Mouse (Mus musculus): Measurements from ENCODE around the gene Idua.

The Idua gene

DNA sequence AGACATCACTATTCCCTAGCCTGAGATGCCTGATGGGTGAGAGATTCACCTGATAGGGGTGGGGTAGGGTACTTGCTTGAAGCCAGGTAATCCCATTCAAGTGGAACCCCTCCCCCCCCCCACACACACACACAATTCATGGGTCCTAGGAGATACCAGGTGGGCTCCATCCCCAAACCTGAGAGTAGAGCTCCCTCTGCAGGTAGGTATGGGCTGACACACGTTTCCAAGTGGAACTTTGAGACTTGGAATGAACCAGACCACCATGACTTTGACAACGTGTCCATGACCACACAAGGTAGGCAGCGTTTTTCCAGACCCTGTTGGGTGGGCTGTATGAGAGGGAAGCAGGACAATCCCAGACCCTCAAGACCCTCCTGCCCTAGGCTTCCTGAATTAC, 19.8 kb downstream of the Idua start:
- peak; percentile 42 for DNase-seq (ENCODE audit: low read depth, low spot score)

DNA sequence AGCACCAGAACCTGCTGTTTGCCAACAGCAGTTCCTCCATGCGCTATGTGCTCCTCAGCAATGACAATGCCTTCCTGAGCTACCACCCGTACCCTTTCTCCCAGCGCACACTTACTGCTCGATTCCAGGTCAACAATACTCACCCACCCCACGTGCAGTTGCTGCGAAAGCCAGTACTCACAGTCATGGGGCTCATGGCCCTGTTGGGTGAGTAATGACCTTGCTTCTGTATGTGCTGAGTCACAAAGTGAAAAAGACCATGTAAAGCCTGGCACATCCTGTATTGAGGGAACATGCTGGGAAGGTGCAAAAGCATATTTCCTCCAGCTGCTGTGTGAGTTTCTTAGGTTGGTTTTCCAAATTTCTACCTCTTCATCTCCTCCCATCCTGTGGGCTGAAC, 20.7 kb downstream of the Idua start:
- DNase-seq (ENCODE audit: low read depth, low spot score): no peak

- peak; percentile 28 for DNase-seq (ENCODE audit: low read depth, low spot score)
Observed at GRCm38 (mm10) chr5:108689091-108689490, 29.0 kb downstream of the Idua start.

- DNase-seq (ENCODE audit: low read depth, low spot score): peak; percentile 39
Observed at GRCm38 (mm10) chr5:108691152-108691551, 31.0 kb downstream of the Idua start.

DNA sequence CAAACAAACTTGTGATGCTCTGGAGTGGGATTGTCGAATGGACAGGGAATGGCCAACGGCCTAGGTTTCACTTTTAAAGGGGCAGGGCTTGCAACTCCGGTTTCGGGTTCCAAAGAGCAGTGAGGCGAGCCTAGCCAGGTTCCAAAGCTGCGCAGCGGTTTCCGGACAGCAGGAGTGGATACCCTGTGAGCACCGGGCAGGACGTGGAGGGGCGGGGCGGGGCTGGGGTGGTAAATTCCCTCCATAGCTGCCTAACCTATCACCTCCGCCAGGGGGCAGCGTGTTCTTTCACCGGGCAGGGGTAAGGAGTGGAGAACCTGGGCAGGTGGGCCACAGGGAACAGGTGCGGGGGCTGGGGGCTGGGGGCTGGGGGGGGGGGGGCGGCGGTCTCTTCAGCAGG, 32.1 kb downstream of the Idua start, which contains the start of gene Fgfrl1:
Fgfrl1 (plus strand) TSS at position 112 of the 400 bp plus-strand sequence.
- DNase-seq (ENCODE audit: low read depth, low spot score): peak; percentile 69

DNA sequence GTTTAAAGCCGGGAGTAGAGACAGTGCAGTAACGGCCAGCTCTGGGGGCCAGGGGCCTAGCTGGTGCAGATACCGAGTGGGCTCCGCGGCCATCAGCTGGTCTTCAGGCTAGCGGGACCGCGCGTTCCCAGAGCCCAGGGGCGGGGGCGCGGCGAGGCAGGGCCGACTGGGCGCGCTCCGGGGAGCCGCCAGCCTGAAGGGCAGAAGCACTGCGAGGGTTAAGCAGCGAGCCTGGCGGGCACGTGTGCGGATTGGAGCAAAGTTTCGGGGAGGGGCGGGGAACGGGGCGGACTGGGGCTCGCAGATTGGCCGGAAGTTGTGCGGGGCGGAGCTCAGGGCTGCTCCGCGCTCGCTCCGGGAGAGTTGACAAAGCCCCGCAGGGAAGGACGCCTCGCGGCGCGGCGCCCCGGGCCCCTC, 33.7 kb downstream of the Idua start:
- peak; percentile 93 for DNase-seq (ENCODE audit: low read depth, low spot score)

- peak; percentile 66 for DNase-seq (ENCODE audit: low read depth, low spot score)
Observed at GRCm38 (mm10) chr5:108694352-108695261, 34.5 kb downstream of the Idua start.

DNA sequence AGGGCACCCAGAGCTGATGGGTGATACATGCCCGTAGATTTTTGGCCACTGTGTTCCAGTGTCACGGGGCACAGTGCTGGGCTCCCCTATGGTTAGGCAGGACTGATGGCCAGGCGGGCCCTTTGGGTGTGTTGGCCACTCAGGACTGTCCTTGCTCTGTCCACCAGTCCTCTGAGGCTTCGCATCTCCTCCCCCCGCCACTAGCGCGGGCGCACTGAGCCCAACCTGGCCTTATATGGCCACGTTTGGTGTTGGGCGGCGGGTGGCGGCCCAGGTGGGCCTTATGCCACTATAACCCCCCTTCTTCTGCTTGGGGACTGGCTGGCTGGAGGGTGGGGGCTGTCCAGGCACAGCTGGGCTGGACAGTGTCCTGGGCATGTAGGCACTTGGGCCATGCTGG, 35.7 kb downstream of the Idua start:
- DNase-seq (ENCODE audit: low read depth, low spot score): no peak

DNA sequence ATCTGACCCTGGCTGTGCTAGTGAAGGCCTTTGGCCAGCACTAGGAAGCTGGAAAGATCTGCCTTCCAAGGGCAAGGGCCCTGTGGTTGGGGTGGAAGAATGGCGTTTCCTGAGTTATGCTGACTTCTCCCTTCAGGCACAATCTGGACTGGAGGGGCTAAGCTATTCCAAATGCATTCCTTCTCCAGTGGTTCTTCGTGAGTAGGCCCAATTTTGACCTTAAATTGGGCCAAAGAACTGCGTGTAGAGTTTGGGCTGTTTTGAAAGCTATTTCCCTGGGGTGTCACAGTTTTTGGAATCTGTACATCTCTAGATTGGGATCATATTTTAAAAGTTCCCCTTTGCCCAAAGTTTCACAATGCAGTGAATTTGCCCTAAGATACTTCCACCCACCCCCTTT, 36.4 kb downstream of the Idua start:
- no peak for DNase-seq (ENCODE audit: low read depth, low spot score)

DNA sequence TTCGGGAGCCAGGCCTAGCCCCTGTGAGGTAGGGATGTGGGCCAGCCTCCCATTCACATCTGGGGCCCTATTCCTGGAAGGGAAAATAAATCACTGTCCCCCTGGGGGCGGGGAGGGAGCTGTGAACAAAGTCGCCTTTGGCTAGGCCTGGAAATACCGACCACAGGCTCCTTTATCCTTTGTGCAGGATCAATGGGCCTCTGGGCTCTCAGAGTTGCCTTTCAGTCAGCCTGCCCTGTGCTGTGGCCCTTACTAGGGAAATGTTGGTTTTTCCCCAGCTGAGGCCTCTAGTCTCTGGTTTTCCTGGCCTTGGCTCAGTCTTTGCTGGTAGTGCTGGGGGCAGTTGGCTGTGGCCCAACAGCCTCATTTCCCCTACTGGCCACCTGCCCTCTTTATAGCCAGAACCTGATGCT, 37.2 kb downstream of the Idua start:
- no peak for DNase-seq (ENCODE audit: low read depth, low spot score)

DNA sequence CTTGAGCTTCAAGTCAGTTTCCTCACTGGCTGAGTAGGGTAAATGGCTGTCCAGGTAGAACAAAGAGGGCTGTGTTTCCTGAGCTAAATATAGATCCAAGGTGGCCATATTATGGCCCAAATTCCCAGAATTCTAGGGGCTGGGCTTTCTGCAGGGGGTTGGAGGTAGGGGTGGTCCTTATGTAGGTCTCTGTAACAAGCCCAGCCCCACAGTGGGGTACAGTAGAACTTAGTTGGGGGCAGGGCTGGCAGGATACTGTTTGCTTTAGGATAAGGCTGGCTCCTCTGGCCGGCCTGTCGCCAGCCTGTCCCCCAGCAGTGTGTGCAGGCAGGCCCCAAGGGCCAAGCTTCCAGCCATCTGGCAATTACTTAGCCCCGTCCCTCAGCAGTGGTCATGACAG, 40.2 kb downstream of the Idua start:
- no peak for DNase-seq (ENCODE audit: low read depth, low spot score)

DNA sequence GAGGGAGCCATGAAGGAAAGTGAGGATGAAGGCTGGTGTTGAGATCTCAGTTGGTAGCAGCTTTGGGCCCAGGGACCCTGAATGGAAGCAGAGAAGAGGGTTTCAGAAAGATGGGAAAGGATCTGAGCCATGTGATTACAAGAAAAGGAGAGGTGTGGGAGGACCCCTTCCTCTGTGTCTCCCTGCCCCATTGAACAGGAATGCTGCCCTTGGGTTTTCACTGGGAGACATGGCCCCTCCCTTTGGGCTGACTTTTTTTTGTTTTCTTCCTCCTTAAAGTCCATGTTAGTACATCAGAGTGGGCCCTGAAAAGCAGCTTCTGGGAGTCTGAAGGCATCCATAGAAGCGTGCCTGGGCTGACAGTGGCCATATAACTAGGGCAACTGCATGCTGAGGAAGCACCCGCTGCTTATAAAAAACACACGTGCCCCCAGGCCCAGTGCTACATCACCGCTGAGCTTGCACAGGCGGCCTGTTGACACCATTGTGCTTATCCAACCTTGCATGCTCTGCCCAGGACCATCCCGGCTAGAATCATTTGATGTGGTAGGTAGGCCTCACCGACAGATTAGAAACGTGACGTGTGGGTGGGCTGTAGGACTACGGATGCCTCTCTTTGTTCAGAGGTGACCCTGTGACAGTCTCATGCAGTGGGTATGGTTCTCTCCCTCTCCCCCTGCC, 41.4 kb downstream of the Idua start:
- DNase-seq (ENCODE audit: low read depth, low spot score): no peak

DNA sequence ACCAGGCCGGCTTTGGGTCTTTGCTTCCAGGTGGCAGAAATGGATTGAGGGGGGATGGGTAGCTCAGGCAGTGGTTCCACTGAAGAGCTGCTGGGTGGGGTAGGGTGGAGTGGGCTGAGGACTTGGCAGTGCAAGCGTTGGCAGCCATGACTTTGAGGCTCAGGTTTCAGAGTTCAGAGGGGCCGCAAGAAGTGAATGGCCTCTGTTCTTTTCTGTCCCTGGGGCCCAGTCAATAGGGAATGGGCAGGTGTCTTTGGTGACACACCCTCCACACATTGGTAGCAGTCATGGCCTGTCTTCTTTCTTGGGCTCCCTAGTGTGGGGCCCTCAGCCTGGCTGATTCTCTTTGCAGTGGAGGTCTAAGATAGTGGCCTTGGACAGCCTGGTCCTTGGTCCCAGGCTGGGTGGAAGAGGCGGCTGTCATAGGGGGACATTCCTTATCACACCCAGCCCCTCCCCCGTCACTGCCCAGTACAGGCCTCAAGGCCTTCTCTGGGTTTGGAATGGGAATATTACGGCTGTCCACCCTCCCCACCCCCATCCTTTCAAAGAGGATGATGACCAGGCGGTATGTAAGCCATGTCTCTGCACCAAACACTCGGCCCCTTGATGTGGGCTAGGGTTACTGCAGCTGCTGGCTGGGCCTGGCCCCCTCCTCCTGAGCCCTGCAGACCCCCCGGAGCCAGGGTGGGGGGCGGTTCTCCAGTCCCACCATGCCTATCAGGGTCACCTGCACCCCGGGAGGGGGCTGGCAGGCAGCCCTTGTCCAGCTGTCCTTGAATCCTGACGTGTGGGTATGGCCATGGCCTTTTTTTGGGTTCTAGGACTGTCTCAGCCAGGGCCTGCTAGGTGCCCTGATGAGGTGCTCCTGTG, 43.9 kb downstream of the Idua start:
- DNase-seq (ENCODE audit: low read depth, low spot score): no peak

- DNase-seq (ENCODE audit: low read depth, low spot score): no peak
Observed at GRCm38 (mm10) chr5:108707758-108708157, 47.6 kb downstream of the Idua start.

DNA sequence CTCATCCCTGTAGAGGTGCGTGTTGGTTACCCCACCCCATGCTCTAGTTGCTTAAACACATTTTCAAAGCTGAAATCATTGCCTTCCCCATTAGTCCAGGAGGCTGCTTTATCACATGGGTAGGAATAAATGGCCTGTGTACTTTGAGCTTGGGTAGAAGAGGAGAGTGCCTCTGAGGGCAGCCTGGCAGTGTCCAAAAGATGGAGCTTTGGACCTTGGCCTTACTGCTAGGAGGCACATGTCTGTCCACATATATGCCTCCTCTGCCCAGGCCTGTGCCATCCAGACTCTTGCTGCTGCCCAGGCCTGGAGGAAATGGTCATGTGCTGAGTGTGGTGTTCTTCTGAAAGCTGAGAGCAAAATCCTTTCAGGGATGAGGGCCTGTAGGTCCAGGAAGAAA, 48.3 kb downstream of the Idua start:
- DNase-seq (ENCODE audit: low read depth, low spot score): no peak

- DNase-seq (ENCODE audit: low read depth, low spot score): no peak
Observed at GRCm38 (mm10) chr5:108708981-108709731, 49.0 kb downstream of the Idua start.

DNA sequence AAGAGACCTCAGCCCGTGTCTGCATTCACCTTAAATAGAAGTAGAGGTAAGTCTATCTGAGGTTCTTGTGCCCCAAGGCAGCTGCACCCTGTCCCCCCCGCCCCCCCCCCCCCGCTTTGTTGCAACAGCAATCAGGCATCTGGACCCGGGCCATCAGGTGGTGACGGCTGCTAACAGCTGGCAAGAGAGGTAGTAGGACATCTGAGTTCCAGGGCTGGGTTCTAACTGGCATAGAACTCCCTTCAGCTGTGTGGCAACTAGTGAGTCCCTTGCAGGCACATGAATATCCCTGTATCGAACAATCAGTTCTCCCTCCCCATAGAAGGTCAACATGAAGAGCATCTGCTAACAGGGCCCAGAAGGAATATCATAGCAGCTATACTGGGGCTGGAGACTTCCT, 51.8 kb downstream of the Idua start:
- DNase-seq (ENCODE audit: low read depth, low spot score): no peak

GRCm38 (mm10) chr5:108713096-108713495, 53.0 kb downstream of the Idua start:
- DNase-seq (ENCODE audit: low read depth, low spot score): no peak

- no peak for DNase-seq (ENCODE audit: low read depth, low spot score)
Observed at GRCm38 (mm10) chr5:108713691-108714090, 53.6 kb downstream of the Idua start.

- DNase-seq (ENCODE audit: low read depth, low spot score): no peak
Observed at GRCm38 (mm10) chr5:108714149-108714548, 54.0 kb downstream of the Idua start.

GRCm38 (mm10) chr5:108715974-108716373, 55.8 kb downstream of the Idua start:
- DNase-seq (ENCODE audit: low read depth, low spot score): no peak

All from R1 (cell line).